9 mouse cellular contexts compared by ENCODE assay signal in the genomic region with DNA sequence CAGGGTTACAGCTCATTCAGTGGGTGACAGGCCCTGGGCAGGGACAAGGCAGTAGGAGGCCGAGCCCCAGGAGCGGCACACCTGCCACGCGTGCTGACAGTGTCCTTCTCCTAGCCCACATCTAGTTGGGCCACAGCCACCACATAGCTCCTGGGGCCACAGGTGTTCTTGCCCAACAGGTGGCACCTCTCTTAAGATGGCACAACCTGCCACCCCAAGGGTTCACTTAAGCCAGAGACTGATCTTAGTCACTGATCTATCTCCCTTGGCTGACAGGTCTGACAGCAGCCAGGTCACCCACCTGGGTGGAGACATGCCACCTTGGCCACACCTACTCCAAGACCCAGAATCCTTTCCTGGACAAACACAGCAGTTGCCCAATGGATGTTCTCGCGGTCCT. TPM values are rescaled to one million over a fixed set of nuclear protein-coding genes. Genes with fewer than 3 reads are reported as not detected.
DNase-seq lines count a peak whose midpoint lies in the region; ATAC-seq and TF ChIP-seq lines count a peak whose summit lies in the region.
"Had no signal": no experiment of that assay in that cellular context is flagged by ENCODE, and none has a peak within 500 bp of the region (broad histone marks: within the 10 kb centered on the region; RNA-seq: fewer than 3 reads in every experiment).

No protein-coding gene starts in this region.

- ATAC-seq in intestine, postnatal 0 days: no peak
- no peak for ATAC-seq in neural tube, embryonic 15.5 days (ENCODE audit: low FRiP score)
- ATAC-seq: inflammation-experienced regulatory T-cells, adult 6 months had no signal

- WGBS in intestine, postnatal 0 days: 58% methylated on average over 6 of the region's 6 CpGs
- 90% methylated on average over 6 of the region's 6 CpGs for WGBS in neural tube, embryonic 15.5 days

- H3K4me1 ChIP-seq in intestine, postnatal 0 days (replicated peaks; ENCODE audit: control insufficient read depth, insufficient read depth, low read length): peaks cover 19% of the 10 kb centered on the region; the same call in 1 of the 2 replicates
- H3K4me1 ChIP-seq in neural tube, embryonic 15.5 days: peaks cover 65% of the 10 kb centered on the region

- H3K4me3 ChIP-seq in layer of hippocampus, adult 2 months: no peak overlapping the region
- no peak overlapping the region for H3K4me3 ChIP-seq in intestine, postnatal 0 days (ENCODE audit: low read depth, low read length)
- H3K4me3 ChIP-seq in neural tube, embryonic 15.5 days (replicated peaks): no peak overlapping the region

- no peak for TF ChIP-seq CTCF in layer of hippocampus, adult 2 months (conservative IDR thresholded peaks at IDR 0.05)
- no peak for TF ChIP-seq CTCF in intestine, postnatal 0 days (IDR thresholded peaks at IDR 0.05; ENCODE audit: low read depth)

- peak overlapping the region; percentile 60; the same call in 1 of the 2 replicates for H3K27ac ChIP-seq in layer of hippocampus, adult 2 months
- H3K27ac ChIP-seq in intestine, postnatal 0 days (ENCODE audit: low read depth, low read length): peak overlapping the region; percentile 68; the same call in 1 of the 2 replicates
- peak overlapping the region; percentile 45; the same call in 1 of the 2 replicates for H3K27ac ChIP-seq in neural tube, embryonic 15.5 days (replicated peaks)

- H3K36me3 ChIP-seq in intestine, postnatal 0 days (ENCODE audit: control insufficient read depth, insufficient read depth): peaks cover 37% of the 10 kb centered on the region
- H3K36me3 ChIP-seq in neural tube, embryonic 15.5 days: peaks cover 4% of the 10 kb centered on the region; the same call in 1 of the 2 replicates

- no peaks in the 10 kb centered on the region for H3K9me3 ChIP-seq in intestine, postnatal 0 days (ENCODE audit: control insufficient read depth)
- no peaks in the 10 kb centered on the region for H3K9me3 ChIP-seq in neural tube, embryonic 15.5 days (replicated peaks)

- no peak for DNase-seq in layer of hippocampus, adult 2 months (ENCODE audit: low spot score in 2 of 2)
- DNase-seq in layer of hippocampus, postnatal 36 days: no peak
- peak; percentile 99 for DNase-seq in fat pad, adult 2 months (ENCODE audit: extremely low read depth, low read depth, low spot score)
- DNase-seq in thymus, postnatal 25 days: no peak
- no peak for DNase-seq in layer of hippocampus, adult 9-11 months
- DNase-seq: thymus, adult 2 months had no signal

- no peaks in the 10 kb centered on the region for H3K27me3 ChIP-seq in intestine, postnatal 0 days (replicated peaks; ENCODE audit: control insufficient read depth, insufficient read depth, low read length)
- H3K27me3 ChIP-seq in neural tube, embryonic 15.5 days (replicated peaks): no peaks in the 10 kb centered on the region

- H3K4me2 ChIP-seq in intestine, postnatal 0 days (replicated peaks; ENCODE audit: low read depth): peak overlapping the region; percentile 89; the same call in 1 of the 2 replicates
- peak overlapping the region; percentile 28; the same call in 1 of the 2 replicates for H3K4me2 ChIP-seq in neural tube, embryonic 15.5 days

- no peak overlapping the region; the same call in 1 of the 2 replicates for H3K9ac ChIP-seq in intestine, postnatal 0 days (ENCODE audit: low read depth, low read length)
- no peak overlapping the region for H3K9ac ChIP-seq in neural tube, embryonic 15.5 days (replicated peaks)

RNA-seq across cellular contexts. Expression of gene Dnaja3, which starts 3.1 kb away (rescaled TPM):
- 10 to 100 TPM; 61.2 to 65.4 TPM for total RNA-seq in layer of hippocampus, adult 2 months (2021)
- total RNA-seq in layer of hippocampus, postnatal 36 days (2021): 10 to 100 TPM; 61.7 to 65.6 TPM
- polyA plus RNA-seq in intestine, postnatal 0 days (2015; fragmentation: Nextera tagmentation; extraction: Ambion mirVana): 37.9 and 38.6 TPM in 2 replicates
- polyA plus RNA-seq in neural tube, embryonic 15.5 days (2015; fragmentation: Nextera tagmentation; extraction: Ambion mirVana): 68.6 and 71.0 TPM in 2 replicates

RNA-seq across cellular contexts. Expression of gene Vasn, which starts 3.2 kb away (rescaled TPM):
- total RNA-seq in layer of hippocampus, adult 2 months (2021): 1 to 10 TPM; 5.7 to 6.2 TPM
- total RNA-seq in layer of hippocampus, postnatal 36 days (2021): 1 to 10 TPM; 4.4 to 5.7 TPM
- 5.0 and 5.3 TPM in 2 replicates for polyA plus RNA-seq in intestine, postnatal 0 days (2015; fragmentation: Nextera tagmentation; extraction: Ambion mirVana)
- polyA plus RNA-seq in neural tube, embryonic 15.5 days (2015; fragmentation: Nextera tagmentation; extraction: Ambion mirVana): 7.1 and 8.8 TPM in 2 replicates

RNA-seq across cellular contexts. Expression of gene Pam16, which starts 18.1 kb away (rescaled TPM):
- total RNA-seq in layer of hippocampus, adult 2 months (2021): 10 to 100 TPM; 72.3 to 75.2 TPM
- total RNA-seq in layer of hippocampus, postnatal 36 days (2021): 10 to 100 TPM; 84.4 to 90.4 TPM
- 63.3 and 72.1 TPM in 2 replicates for polyA plus RNA-seq in intestine, postnatal 0 days (2015; fragmentation: Nextera tagmentation; extraction: Ambion mirVana)
- polyA plus RNA-seq in neural tube, embryonic 15.5 days (2015; fragmentation: Nextera tagmentation; extraction: Ambion mirVana): 150 and 179 TPM in 2 replicates

RNA-seq across cellular contexts. Expression of gene Coro7, which starts 36.6 kb away (rescaled TPM):
- 10 to 100 TPM; 85.6 to 93.4 TPM for total RNA-seq in layer of hippocampus, adult 2 months (2021)
- total RNA-seq in layer of hippocampus, postnatal 36 days (2021): 10 to 100 TPM; 79.4 to 96.0 TPM
- polyA plus RNA-seq in intestine, postnatal 0 days (2015; fragmentation: Nextera tagmentation; extraction: Ambion mirVana): 25.3 and 27.5 TPM in 2 replicates
- 31.4 and 35.5 TPM in 2 replicates for polyA plus RNA-seq in neural tube, embryonic 15.5 days (2015; fragmentation: Nextera tagmentation; extraction: Ambion mirVana)

RNA-seq across cellular contexts. Expression of gene Glis2, which starts 48.4 kb away (rescaled TPM):
- total RNA-seq in layer of hippocampus, adult 2 months (2021): 10 to 100 TPM; 11.0 to 13.9 TPM
- 10 to 100 TPM; 13.1 to 14.6 TPM for total RNA-seq in layer of hippocampus, postnatal 36 days (2021)
- 9.2 and 10.5 TPM in 2 replicates for polyA plus RNA-seq in intestine, postnatal 0 days (2015; fragmentation: Nextera tagmentation; extraction: Ambion mirVana)
- polyA plus RNA-seq in neural tube, embryonic 15.5 days (2015; fragmentation: Nextera tagmentation; extraction: Ambion mirVana): 17.2 and 18.7 TPM in 2 replicates
